Mouse (Mus musculus) E14TG2a.4 (cell line): ENCODE data around the gene Rhbdl3.
A peak's percentile ranks its signal among the peaks of the same experiment; 100 is the strongest.

Source experiments
- H3K27me3 ChIP-seq: 2 replicates; pipeline ENCODE4 v1.6.1; 2014; ENCODE audit warnings: low read length, control low read depth; ENCODE audit not compliant: insufficient read depth
- H3K36me3 ChIP-seq: 2 replicates; pipeline ENCODE4 v1.6.1; 2014; ENCODE audit warnings: low read length, control low read depth; ENCODE audit not compliant: insufficient read depth
- H3K4me1 ChIP-seq: replicated peaks from 2 replicates; pipeline ENCODE4 v1.6.1; 2014; ENCODE audit warnings: low read depth, low read length, control low read depth
- H3K4me3 ChIP-seq: replicated peaks from 2 replicates; pipeline ENCODE4 v1.5.1; 2014; ENCODE audit warnings: mild to moderate bottlenecking, low read length
- H3K9me3 ChIP-seq: 2 replicates; pipeline ENCODE4 v1.6.1; 2014; ENCODE audit warnings: low read length, control low read depth
- CTCF ChIP-seq: conservative IDR thresholded peaks from 2 replicates; pipeline ENCODE4 v1.5.1; 2014; ENCODE audit warnings: low read length
- NANOG ChIP-seq: IDR thresholded peaks from 2 replicates; pipeline ENCODE4 v1.6.1; 2014; ENCODE audit warnings: borderline replicate concordance, low read length, mixed read lengths
- POU5F1 ChIP-seq: IDR thresholded peaks from 2 replicates; pipeline ENCODE4 v1.6.1; 2014; ENCODE audit warnings: low read length, borderline replicate concordance

Rhbdl3 gene

DNA sequence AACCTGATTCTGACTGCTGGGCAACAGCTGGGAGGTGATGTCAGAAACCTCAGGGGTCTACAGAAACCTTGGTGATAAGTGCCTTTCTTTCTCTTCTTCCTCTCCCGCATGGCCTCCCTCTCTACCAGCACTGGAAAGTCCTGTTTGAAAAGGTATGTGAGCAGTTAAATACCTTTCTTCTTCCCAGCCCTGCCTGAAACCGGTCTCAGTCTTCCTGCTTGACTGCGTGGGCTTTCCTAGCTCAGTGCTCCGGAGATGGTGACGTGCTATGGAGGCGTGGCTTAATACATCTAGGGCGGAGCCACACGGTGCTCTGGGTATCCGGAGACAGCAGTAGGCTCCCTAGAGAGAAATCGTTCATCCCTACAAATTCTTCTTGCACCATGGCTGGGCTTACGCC, 1.8 kb downstream of the Rhbdl3 start:
- Histone ChIP-seq H3K4me1 (peaks cover 33% of the 10 kb centered on the region), H3K27me3 (peaks cover 73% of the 10 kb centered on the region), H3K9me3 (peaks cover 7% of the 10 kb centered on the region), H3K36me3 (no peaks in the 10 kb centered on the region), H3K4me3 (peak overlapping the region; percentile 83)
- TF ChIP-seq NANOG (no peak), CTCF (no peak)

DNA sequence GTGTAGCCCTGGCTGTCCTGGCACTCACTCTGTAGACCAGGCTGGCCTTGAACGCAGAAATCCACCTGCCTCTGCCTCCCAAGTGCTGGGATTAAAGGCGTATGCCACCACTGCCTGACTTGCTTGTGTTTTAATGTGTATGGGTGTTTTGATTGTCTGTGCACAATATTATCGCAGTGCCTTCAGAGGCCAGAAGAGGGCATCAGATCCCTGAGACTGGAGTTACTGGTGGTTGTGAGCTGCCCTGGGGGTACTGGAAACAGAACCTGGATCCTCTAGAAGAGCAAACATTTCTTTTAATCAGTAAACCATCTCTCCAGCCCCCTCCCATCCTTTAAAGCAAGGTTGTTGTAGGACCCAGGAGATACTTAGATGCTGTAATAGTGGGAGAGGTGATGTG, 3.0 kb downstream of the Rhbdl3 start:
- H3K36me3 ChIP-seq: no peaks in the 10 kb centered on the region
- peaks cover 33% of the 10 kb centered on the region for H3K4me1 ChIP-seq
- TF ChIP-seq POU5F1: no peak
- TF ChIP-seq CTCF: peak; percentile 35
- H3K27me3 ChIP-seq: peaks cover 66% of the 10 kb centered on the region
- no peak overlapping the region for H3K4me3 ChIP-seq
- H3K9me3 ChIP-seq: peaks cover 7% of the 10 kb centered on the region

DNA sequence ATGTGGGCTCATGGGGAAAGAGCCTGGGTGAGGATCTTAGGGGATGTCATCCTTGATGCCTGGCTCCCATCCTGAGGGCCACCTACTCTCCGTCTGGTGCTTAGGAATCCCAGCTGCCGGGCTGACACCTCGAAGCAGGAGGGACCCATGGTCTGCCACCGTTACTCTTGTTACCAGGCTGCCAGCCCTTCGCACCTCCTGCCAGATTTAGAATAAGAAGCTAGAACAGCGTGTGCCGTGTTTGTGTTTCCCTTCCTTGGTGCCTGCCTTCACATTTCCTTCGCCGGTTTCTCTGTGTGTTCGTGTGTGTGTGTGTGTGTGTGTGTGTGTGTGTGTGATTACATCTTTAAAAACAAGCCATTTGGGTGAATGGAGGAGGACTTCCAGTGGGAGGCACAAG, 4.1 kb downstream of the Rhbdl3 start:
- Histone ChIP-seq H3K36me3 (no peaks in the 10 kb centered on the region), H3K27me3 (peaks cover 55% of the 10 kb centered on the region), H3K9me3 (peaks cover 7% of the 10 kb centered on the region), H3K4me3 (no peak overlapping the region), H3K4me1 (peaks cover 25% of the 10 kb centered on the region)
- no peak for TF ChIP-seq POU5F1
- no peak for TF ChIP-seq NANOG
- no peak for TF ChIP-seq CTCF

DNA sequence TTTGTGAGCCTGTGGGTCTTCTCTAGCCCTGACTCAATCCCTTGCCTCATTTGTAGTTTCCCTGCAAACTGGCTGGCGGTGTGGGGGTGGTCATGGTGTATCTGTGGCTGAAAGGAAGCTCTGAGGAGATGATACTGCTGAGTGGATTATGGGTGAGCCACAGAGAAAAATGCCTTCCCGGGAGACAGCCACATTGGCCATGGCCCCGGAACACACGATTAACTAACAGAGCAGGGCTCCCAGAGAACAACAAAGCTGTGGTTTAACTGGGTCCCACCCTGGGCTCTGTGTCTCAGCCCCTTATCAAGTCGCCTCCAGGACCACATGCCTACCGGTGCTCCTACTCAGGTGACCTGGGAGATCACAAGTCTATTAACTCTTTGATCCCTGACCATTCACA, 7.8 kb downstream of the Rhbdl3 start:
- no peaks in the 10 kb centered on the region for H3K36me3 ChIP-seq
- no peak for TF ChIP-seq POU5F1
- TF ChIP-seq CTCF: no peak
- TF ChIP-seq NANOG: no peak
- H3K4me1 ChIP-seq: peaks cover 6% of the 10 kb centered on the region; the same call in 1 of the 2 replicates
- peaks cover 7% of the 10 kb centered on the region for H3K9me3 ChIP-seq
- peaks cover 47% of the 10 kb centered on the region for H3K27me3 ChIP-seq
- H3K4me3 ChIP-seq: no peak overlapping the region

DNA sequence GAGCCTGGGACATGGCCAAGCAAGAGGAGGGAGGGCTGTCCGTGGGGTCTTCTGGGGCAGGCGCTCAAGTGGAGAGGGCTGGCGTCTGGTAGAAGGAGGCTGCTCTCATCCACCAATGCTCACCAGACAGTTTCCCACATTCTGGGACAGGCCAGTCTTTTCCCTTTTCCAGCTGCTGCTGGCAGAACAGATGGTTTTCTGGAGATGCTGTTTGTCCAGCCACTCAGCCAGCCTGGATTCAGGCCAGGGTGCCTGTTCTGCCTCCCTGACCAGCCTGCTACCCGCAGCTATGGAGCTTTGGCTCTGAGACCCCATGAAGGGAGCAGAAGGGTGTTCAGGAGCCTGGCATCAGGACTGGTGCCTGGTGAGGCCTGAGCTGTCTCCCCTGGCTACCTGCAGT, 10.6 kb downstream of the Rhbdl3 start:
- H3K36me3 ChIP-seq: no peaks in the 10 kb centered on the region
- no peaks in the 10 kb centered on the region for H3K9me3 ChIP-seq
- no peak overlapping the region for H3K4me3 ChIP-seq
- TF ChIP-seq NANOG (no peak), CTCF (no peak), POU5F1 (no peak)
- H3K4me1 ChIP-seq: peaks cover 11% of the 10 kb centered on the region
- H3K27me3 ChIP-seq: peaks cover 45% of the 10 kb centered on the region

DNA sequence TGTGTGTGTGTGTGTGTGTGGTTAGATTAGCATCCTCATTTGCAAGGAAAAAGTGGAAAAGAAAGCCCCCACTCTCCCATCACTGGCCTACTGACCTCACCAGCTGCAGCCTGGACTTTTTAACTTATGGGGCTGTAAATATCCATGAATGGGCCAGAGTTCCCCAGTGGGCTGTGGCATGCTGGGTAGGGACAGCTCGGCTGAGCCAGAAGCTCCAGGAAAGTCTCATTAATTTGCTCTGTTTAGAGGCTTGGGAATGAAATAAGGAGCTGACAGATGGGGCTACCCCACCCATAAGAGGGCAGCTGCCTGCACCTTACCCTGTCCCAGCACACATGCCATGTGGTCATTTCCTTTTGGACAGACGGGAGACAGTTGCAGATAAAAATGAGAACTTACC, 11.3 kb downstream of the Rhbdl3 start:
- TF ChIP-seq POU5F1 (no peak), CTCF (no peak), NANOG (no peak)
- H3K9me3 ChIP-seq: no peaks in the 10 kb centered on the region
- H3K4me1 ChIP-seq: peaks cover 11% of the 10 kb centered on the region
- no peak overlapping the region for H3K4me3 ChIP-seq
- no peaks in the 10 kb centered on the region for H3K36me3 ChIP-seq
- H3K27me3 ChIP-seq: peaks cover 45% of the 10 kb centered on the region

DNA sequence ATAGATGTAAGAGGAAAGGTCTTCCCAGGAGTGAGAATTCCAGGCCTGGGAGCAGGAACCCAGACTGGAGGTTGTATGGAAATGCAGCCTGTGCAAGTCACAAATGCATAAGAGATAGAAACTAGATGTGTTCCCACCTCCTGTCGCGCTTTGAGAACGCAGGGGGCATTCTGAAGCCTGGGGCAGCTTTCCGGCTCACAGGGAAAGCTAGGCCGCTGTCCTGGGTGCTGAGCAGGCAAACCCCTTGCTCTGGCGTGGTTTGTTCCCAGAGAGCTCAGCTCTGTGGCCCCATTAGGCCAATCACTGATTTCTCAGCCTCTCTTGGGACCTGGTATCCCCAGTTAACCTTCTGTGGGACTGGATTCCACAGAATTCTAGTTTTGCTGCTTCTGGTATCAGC, 11.9 kb downstream of the Rhbdl3 start:
- H3K9me3 ChIP-seq: no peaks in the 10 kb centered on the region
- H3K27me3 ChIP-seq: peaks cover 41% of the 10 kb centered on the region
- H3K4me1 ChIP-seq: peaks cover 11% of the 10 kb centered on the region
- no peaks in the 10 kb centered on the region for H3K36me3 ChIP-seq
- no peak overlapping the region for H3K4me3 ChIP-seq
- TF ChIP-seq POU5F1 (no peak), CTCF (no peak), NANOG (no peak)

DNA sequence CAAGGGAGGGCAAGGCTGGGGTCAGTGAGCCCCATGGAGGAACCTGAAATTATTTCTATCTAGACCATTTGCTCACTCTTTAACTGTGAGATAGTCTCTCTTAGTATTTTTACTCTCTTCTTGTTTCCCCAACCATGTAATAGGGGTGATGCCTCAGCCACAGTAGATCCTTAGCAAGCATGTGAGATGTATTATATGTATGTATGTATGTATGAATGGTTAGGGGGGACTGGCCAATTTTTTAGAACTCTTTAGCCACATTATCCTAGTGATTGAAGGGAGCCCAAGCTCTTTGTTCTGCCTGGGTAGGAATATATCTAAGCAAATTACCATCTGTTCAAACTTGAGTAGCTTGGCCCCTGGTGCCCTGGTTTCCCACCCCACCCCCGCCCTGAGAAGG, 12.8 kb downstream of the Rhbdl3 start:
- Histone ChIP-seq H3K27me3 (peaks cover 41% of the 10 kb centered on the region), H3K4me3 (no peak overlapping the region), H3K36me3 (no peaks in the 10 kb centered on the region), H3K9me3 (no peaks in the 10 kb centered on the region), H3K4me1 (peaks cover 14% of the 10 kb centered on the region)
- TF ChIP-seq CTCF (no peak), NANOG (no peak), POU5F1 (no peak)

DNA sequence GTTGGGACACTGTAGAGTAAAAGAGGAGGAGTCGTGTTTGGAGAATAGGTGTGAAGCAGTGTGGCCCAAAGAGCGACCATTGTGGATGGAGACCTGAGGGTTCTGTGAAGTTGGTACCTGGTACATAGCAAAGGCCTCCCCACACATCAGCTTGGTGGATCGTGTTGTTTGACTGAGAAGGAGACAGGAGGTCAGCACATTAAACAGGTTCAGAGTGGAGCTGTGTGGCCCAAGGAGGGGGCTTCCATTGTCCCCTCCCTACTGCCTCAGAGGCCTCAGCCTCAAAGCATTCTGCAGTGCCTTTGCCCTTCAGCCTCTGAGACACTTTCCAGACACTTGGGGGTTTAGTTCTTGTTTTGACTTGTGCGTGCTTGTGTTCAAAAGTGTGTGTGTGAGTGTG, 13.2 kb downstream of the Rhbdl3 start:
- Histone ChIP-seq H3K4me1 (peaks cover 18% of the 10 kb centered on the region), H3K4me3 (no peak overlapping the region), H3K9me3 (no peaks in the 10 kb centered on the region), H3K27me3 (peaks cover 38% of the 10 kb centered on the region), H3K36me3 (no peaks in the 10 kb centered on the region)
- TF ChIP-seq NANOG (no peak), CTCF (no peak), POU5F1 (no peak)
